37 mouse cellular contexts compared by ENCODE assay signal in the genomic region with DNA sequence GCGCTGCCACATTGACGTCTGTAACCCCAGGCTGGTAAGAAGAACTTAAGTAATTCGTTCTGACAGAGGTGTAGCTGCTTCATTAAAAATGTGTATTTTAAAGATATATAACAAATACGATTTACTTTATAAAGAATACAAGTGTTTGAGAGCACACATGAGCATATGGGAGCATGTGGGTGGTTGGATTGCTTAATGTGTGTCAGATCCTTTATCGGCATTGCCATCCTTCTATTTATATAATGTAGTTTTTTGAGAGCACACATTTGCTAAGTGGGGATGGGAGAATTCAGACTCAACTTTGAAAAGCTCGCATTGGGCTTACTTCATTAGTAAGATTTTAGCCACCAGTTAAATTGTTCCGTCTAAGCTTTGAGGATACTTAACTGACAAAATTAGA. TPM values are rescaled to one million over a fixed set of nuclear protein-coding genes. Genes with fewer than 3 reads are reported as not detected.
A peak's percentile ranks its signal among the peaks of the same experiment; 100 is the strongest.
DNase-seq lines count a peak whose midpoint lies in the region; ATAC-seq lines count a peak whose summit lies in the region.
"Had no signal": no experiment of that assay in that cellular context is flagged by ENCODE, and none has a peak within 500 bp of the region (broad histone marks: within the 10 kb centered on the region; RNA-seq: fewer than 3 reads in every experiment).

No protein-coding gene starts in this region.

- peak; percentile 24 for DNase-seq in heart, adult 11 months
- no peak for DNase-seq in heart, adult 18-20 months
- peak; percentile 4 for DNase-seq in limb, embryonic 11.5 days (ENCODE audit: low spot score)
- DNase-seq in limb, embryonic 10.5 days (ENCODE audit: low spot score) = no peak
- DNase-seq in brain, adult 2 months (ENCODE audit: low read depth, low spot score) = peak; percentile 77
- DNase-seq in cerebellum, postnatal 10 days = no peak
- DNase-seq: adrenal gland, postnatal 10 days; adrenal gland, postnatal 36 days; B cell, adult 2 months; cerebellum, adult 11 months; cerebellum, adult 2 months; cerebellum, adult 9-11 months; cerebellum, postnatal 36 days; embryo, embryonic 11 days; gastrocnemius, postnatal 25 days had no signal

- H3K9ac ChIP-seq in limb, embryonic 11.5 days (ENCODE audit: low read length) = no peak overlapping the region
- H3K9ac ChIP-seq: embryonic facial prominence, embryonic 13.5 days; forebrain, embryonic 12.5 days; hindbrain, embryonic 12.5 days; hindbrain, embryonic 15.5 days had no signal

- peaks cover 20% of the 10 kb centered on the region for H3K9me3 ChIP-seq in limb, embryonic 11.5 days (ENCODE audit: control insufficient read depth, low read length)
- H3K9me3 ChIP-seq in limb, embryonic 10.5 days (replicated peaks) = peaks cover 35% of the 10 kb centered on the region

- H3K4me2 ChIP-seq in limb, embryonic 11.5 days (ENCODE audit: low read depth, severe bottlenecking) = no peak overlapping the region
- H3K4me2 ChIP-seq: embryonic facial prominence, embryonic 13.5 days; forebrain, embryonic 12.5 days; heart, embryonic 11.5 days; hindbrain, embryonic 12.5 days; hindbrain, embryonic 15.5 days had no signal

- no peak for ATAC-seq in limb, embryonic 11.5 days (ENCODE audit: insufficient number of reproducible peaks, low FRiP score, low TSS enrichment, low read depth)
- ATAC-seq: forebrain, embryonic 16.5 days; Patski had no signal

- H3K4me1 ChIP-seq in limb, embryonic 11.5 days (ENCODE audit: control insufficient read depth, insufficient read depth, low read length) = no peaks in the 10 kb centered on the region
- no peaks in the 10 kb centered on the region for H3K4me1 ChIP-seq in limb, embryonic 10.5 days
- H3K4me1 ChIP-seq: embryonic facial prominence, embryonic 10.5 days; embryonic facial prominence, embryonic 13.5 days; forebrain, embryonic 12.5 days; hindbrain, embryonic 12.5 days; hindbrain, embryonic 15.5 days had no signal

- peaks cover 20% of the 10 kb centered on the region for H3K36me3 ChIP-seq in limb, embryonic 11.5 days (ENCODE audit: control insufficient read depth, insufficient read depth, low read length)
- peaks cover 64% of the 10 kb centered on the region for H3K36me3 ChIP-seq in limb, embryonic 10.5 days
- H3K36me3 ChIP-seq: G1E had no signal

- no peak overlapping the region for H3K4me3 ChIP-seq in limb, embryonic 11.5 days (ENCODE audit: low read depth, low read length)
- H3K4me3 ChIP-seq in limb, embryonic 10.5 days = no peak overlapping the region
- H3K4me3 ChIP-seq: embryonic facial prominence, embryonic 10.5 days; embryonic facial prominence, embryonic 13.5 days; erythroblast, embryonic 14.5 days; forebrain, embryonic 12.5 days; hindbrain, embryonic 12.5 days; hindbrain, embryonic 15.5 days had no signal

- no peaks in the 10 kb centered on the region for H3K27me3 ChIP-seq in limb, embryonic 11.5 days (ENCODE audit: control insufficient read depth, insufficient read depth, low read length)
- no peaks in the 10 kb centered on the region for H3K27me3 ChIP-seq in limb, embryonic 10.5 days (ENCODE audit: low read depth, poor library complexity, severe bottlenecking)
- H3K27me3 ChIP-seq: CH12.LX; embryonic facial prominence, embryonic 13.5 days; forebrain, embryonic 12.5 days; hindbrain, embryonic 12.5 days; hindbrain, embryonic 15.5 days had no signal

- WGBS in limb, embryonic 11.5 days = 91% methylated on average over 7 of the region's 7 CpGs
- 90% methylated on average over 7 of the region's 7 CpGs for WGBS in limb, embryonic 10.5 days

- no peak overlapping the region for H3K27ac ChIP-seq in limb, embryonic 11.5 days (replicated peaks; ENCODE audit: low read depth, low read length)
- no peak overlapping the region for H3K27ac ChIP-seq in limb, embryonic 10.5 days
- H3K27ac ChIP-seq: embryonic facial prominence, embryonic 10.5 days; embryonic facial prominence, embryonic 13.5 days; forebrain, embryonic 12.5 days; hindbrain, embryonic 12.5 days; hindbrain, embryonic 15.5 days had no signal

RNA-seq across cellular contexts. Expression of a gene that starts 12.8 kb away (rescaled TPM):
- total RNA-seq in heart, adult 18-20 months (2021) = under 1 TPM; 0.40 to 0.85 TPM
- polyA plus RNA-seq in limb, embryonic 11.5 days (2014; fragmentation: Nextera tagmentation; extraction: Ambion mirVana) = 33.8 and 36.1 TPM in 2 replicates
- polyA plus RNA-seq in limb, embryonic 10.5 days (2016; fragmentation: Nextera tagmentation; extraction: Ambion mirVana) = 22.4 and 29.8 TPM in 2 replicates
- total RNA-seq: CH12.LX had no signal
- polyA plus RNA-seq: erythroblast, embryonic 14.5 days; G1E had no signal

RNA-seq across cellular contexts. Expression of a gene that starts 23.6 kb away (rescaled TPM):
- total RNA-seq in heart, adult 18-20 months (2021) = not detected
- polyA plus RNA-seq in limb, embryonic 11.5 days (2014; fragmentation: Nextera tagmentation; extraction: Ambion mirVana) = 0.99 TPM in 1 of 2 replicates, not detected in the other
- not detected in 2 replicates for polyA plus RNA-seq in limb, embryonic 10.5 days (2016; fragmentation: Nextera tagmentation; extraction: Ambion mirVana)
- total RNA-seq: adrenal gland, adult 18-20 months; adrenal gland, postnatal 10 days; adrenal gland, postnatal 36 days; CH12.LX; G1E; gastrocnemius, adult 8-10 months; gastrocnemius, postnatal 25 days; heart, adult 8-10 months; heart, postnatal 25 days; hematopoietic stem cell, adult 5-6 weeks had no signal
- polyA plus RNA-seq: cerebellum, adult 2 months; cortical plate, adult 2 months; embryonic facial prominence, embryonic 10.5 days; embryonic facial prominence, embryonic 13.5 days; erythroblast, embryonic 14.5 days; forebrain, embryonic 12.5 days; forebrain, embryonic 16.5 days; frontal cortex, adult 2 months; G1E; gonadal fat pad, adult 2 months; heart, embryonic 11.5 days; heart, embryonic 14.5 days; heart, postnatal 0 days; hindbrain, embryonic 12.5 days; hindbrain, embryonic 15.5 days; intestine, embryonic 14.5 days; Patski had no signal

RNA-seq across cellular contexts. Expression of a gene that starts 43.5 kb away (rescaled TPM):
- total RNA-seq in heart, adult 18-20 months (2021) = 1 to 10 TPM; 4.4 to 8.4 TPM
- 4.3 and 4.8 TPM in 2 replicates for polyA plus RNA-seq in limb, embryonic 11.5 days (2014; fragmentation: Nextera tagmentation; extraction: Ambion mirVana)
- 2.9 and 3.3 TPM in 2 replicates for polyA plus RNA-seq in limb, embryonic 10.5 days (2016; fragmentation: Nextera tagmentation; extraction: Ambion mirVana)
- total RNA-seq: CH12.LX had no signal
- polyA plus RNA-seq: erythroblast, embryonic 14.5 days; G1E had no signal

RNA-seq across cellular contexts. Expression of a gene that starts 44.8 kb away (rescaled TPM):
- total RNA-seq in heart, adult 18-20 months (2021) = 1 to 10 TPM; 1.8 to 1.9 TPM
- polyA plus RNA-seq in limb, embryonic 11.5 days (2014; fragmentation: Nextera tagmentation; extraction: Ambion mirVana) = 13.1 and 16.3 TPM in 2 replicates
- polyA plus RNA-seq in limb, embryonic 10.5 days (2016; fragmentation: Nextera tagmentation; extraction: Ambion mirVana) = 11.8 and 15.7 TPM in 2 replicates
- polyA plus RNA-seq: erythroblast, embryonic 14.5 days; G1E had no signal

Comparison
In these comparisons a context has a peak if more than half of its experiments do, and no peak if none do; other contexts are left out.
1. DNase-seq: peak in heart, adult 11 months (single experiment), limb, embryonic 11.5 days (single experiment) and brain, adult 2 months (single experiment); none in heart, adult 18-20 months (0 of 2), limb, embryonic 10.5 days (single experiment) and cerebellum, postnatal 10 days (0 of 2).